Mouse (Mus musculus): ENCODE measurements at regions not wholly inside any gene's neighbourhood (a gene's known extent, or its start where the extent isn't known, plus 50 kb on each side); places are given as distances from the start of the nearest gene placed in this dataset.

GRCm38 (mm10) chr11:114500416-114500815, 167.9 kb upstream of the Rpl38 start:
- TF ChIP-seq CTCF (conservative IDR thresholded peaks at IDR 0.05 in 1 of 2, IDR thresholded peaks at IDR 0.05 in 1 of 2; ENCODE audit: low read depth in 2 of 2, low read length in 2 of 2) = no peak
- no peak for TF ChIP-seq POLR2A (IDR thresholded peaks at IDR 0.05; ENCODE audit: low read depth, low read length)
- no peak for TF ChIP-seq ZC3H11A (IDR thresholded peaks at IDR 0.05; ENCODE audit: low read depth, low read length)
- TF ChIP-seq GABPA (IDR thresholded peaks at IDR 0.05; ENCODE audit: insufficient replicate concordance, low read depth, low read length) = no peak
- TF ChIP-seq HCFC1 (IDR thresholded peaks at IDR 0.05; ENCODE audit: low read depth, low read length) = no peak
- TF ChIP-seq CHD2 (IDR thresholded peaks at IDR 0.05; ENCODE audit: low read length) = no peak
- TF ChIP-seq NELFE (IDR thresholded peaks at IDR 0.05; ENCODE audit: low read depth, low read length) = no peak
- TF ChIP-seq ELF1 (IDR thresholded peaks at IDR 0.05; ENCODE audit: low read depth, low read length) = no peak
- TF ChIP-seq BHLHE40 (IDR thresholded peaks at IDR 0.05; ENCODE audit: low read depth, low read length) = no peak
- TF ChIP-seq JUND (conservative IDR thresholded peaks at IDR 0.05; ENCODE audit: low read depth, low read length) = no peak
- no peak for TF ChIP-seq ZNF384 (IDR thresholded peaks at IDR 0.05; ENCODE audit: low read depth, low read length)

Measured in CH12.LX (cell line).